Mouse (Mus musculus) hindbrain, embryonic 14.5 days (tissue): ENCODE measurements around the gene P3h3. TPM values are rescaled to one million over a fixed set of nuclear protein-coding genes. Genes with fewer than 3 reads are reported as not detected.
"Not testable (repeated sequence)": the region's sequence is repeated elsewhere in the genome, so short reads cannot be mapped to it uniquely, and the experiment has no call there.

ENCODE experiments used
- ATAC-seq: fragments of 200-750 bp; cut with Nextera tagmentation; 2 replicates; pipeline ENCODE4 v1.8.0; 2017; ENCODE audit warnings: moderate number of reproducible peaks, mild to moderate bottlenecking, moderate TSS enrichment, moderate library complexity; ENCODE audit not compliant: low FRiP score
- DNase-seq: peaks from one replicate; pipeline ENCODE4 v3.0.0-alpha.2; 2015; ENCODE audit warnings: low spot score
- H3K27ac ChIP-seq: fragments of 300-500 bp; sonication (generic); 2 replicates; pipeline ENCODE4 v1.5.1; 2014; ENCODE audit warnings: mild to moderate bottlenecking, moderate library complexity
- H3K27me3 ChIP-seq: fragments of 300-500 bp; sonication (generic); 2 replicates; pipeline ENCODE4 v1.6.1; 2014; ENCODE audit warnings: mild to moderate bottlenecking, low read length, mixed read lengths; ENCODE audit not compliant: control insufficient read depth, insufficient read depth
- H3K36me3 ChIP-seq: fragments of 300-500 bp; sonication (generic); replicated peaks from 2 replicates; pipeline ENCODE4 v1.6.1; 2014; ENCODE audit not compliant: control insufficient read depth, insufficient read depth
- H3K4me1 ChIP-seq: fragments of 300-500 bp; sonication (generic); replicated peaks from 2 replicates; pipeline ENCODE4 v1.6.1; 2014; ENCODE audit warnings: antibody characterized with exemption, low read length, mixed read lengths; ENCODE audit not compliant: control insufficient read depth, insufficient read depth
- H3K4me2 ChIP-seq: fragments of 300-500 bp; sonication (generic); replicated peaks from 2 replicates; pipeline ENCODE4 v1.6.1; 2014; ENCODE audit warnings: mild to moderate bottlenecking, moderate library complexity
- H3K4me3 ChIP-seq: fragments of 300-500 bp; sonication (generic); replicated peaks from 2 replicates; pipeline ENCODE4 v1.5.1; 2014; ENCODE audit warnings: mild to moderate bottlenecking, low read length
- H3K9ac ChIP-seq: fragments of 300-500 bp; sonication (generic); 2 replicates; pipeline ENCODE4 v1.6.1; 2014
- H3K9me3 ChIP-seq: fragments of 300-500 bp; sonication (generic); 2 replicates; pipeline ENCODE4 v1.6.1; 2016; ENCODE audit warnings: low read length; ENCODE audit not compliant: control insufficient read depth
- WGBS: fragments of 180-500 bp; shearing (Covaris S2); extraction: QIAGEN DNeasy Blood & Tissue Kit; methylation state at CpG from one replicate; pipeline ENCODE4 v1.1.7; 2014; 5-methylcytosine and 5-hydroxymethylcytosine counted together
- polyA plus RNA-seq: library from polyadenylated mRNA; unstranded; fragments of >200 nt; fragmentation: Nextera tagmentation; extraction: Ambion mirVana; gene quantifications from 2 replicates; pipeline ENCODE4 v1.2.1, GENCODE M21; 2014

The P3h3 gene
- polyA plus RNA-seq, 1 experiment from 2014 or later: 17.6 TPM

- no peak overlapping the region for H3K4me2 ChIP-seq
- H3K4me3 ChIP-seq: no peak overlapping the region
- no peak overlapping the region for H3K9ac ChIP-seq
- 78% methylated on average over 3 of the region's 3 CpGs for WGBS
- no peaks in the 10 kb centered on the region for H3K36me3 ChIP-seq
- no peaks in the 10 kb centered on the region for H3K27me3 ChIP-seq
- no peak for DNase-seq
- peaks cover 12% of the 10 kb centered on the region for H3K4me1 ChIP-seq
- no peak for ATAC-seq
- H3K27ac ChIP-seq: no peak overlapping the region
- no peaks in the 10 kb centered on the region for H3K9me3 ChIP-seq
These were observed 54.5 kb downstream of the P3h3 start for GRCm38 (mm10) chr6:124803061-124803460.

- H3K9ac ChIP-seq, H3K27me3 ChIP-seq, H3K4me3 ChIP-seq, H3K36me3 ChIP-seq, ATAC-seq, H3K4me2 ChIP-seq, H3K9me3 ChIP-seq, H3K27ac ChIP-seq, DNase-seq: not testable (repeated sequence)
- peaks cover 11% of the 10 kb centered on the region for H3K4me1 ChIP-seq
- 24% methylated on average over 4 of the region's 9 CpGs for WGBS
These were observed 55.2 kb downstream of the P3h3 start for GRCm38 (mm10) chr6:124802400-124802799.

- Histone ChIP-seq H3K4me1 (no peaks in the 10 kb centered on the region), H3K9me3 (no peaks in the 10 kb centered on the region), H3K27ac (no peak overlapping the region), H3K4me2 (no peak overlapping the region), H3K9ac (no peak overlapping the region), H3K27me3 (no peaks in the 10 kb centered on the region), H3K36me3 (no peaks in the 10 kb centered on the region), H3K4me3 (no peak overlapping the region)
- no peak for DNase-seq
- ATAC-seq: no peak
- WGBS: 86% methylated on average over 2 of the region's 2 CpGs
These were observed 61.4 kb downstream of the P3h3 start for GRCm38 (mm10) chr6:124796200-124796599.

GRCm38 (mm10) chr6:124795781-124796180 lies 61.8 kb downstream of the P3h3 start:
- H3K9me3 ChIP-seq: no peaks in the 10 kb centered on the region
- 73% methylated on average over 4 of the region's 4 CpGs for whole genome bisulfite sequencing
- no peak overlapping the region for H3K9ac ChIP-seq
- H3K4me1 ChIP-seq: no peaks in the 10 kb centered on the region
- no peak overlapping the region for H3K4me3 ChIP-seq
- ATAC-seq (no peak), DNase-seq (no peak)
- H3K27ac ChIP-seq: no peak overlapping the region
- no peak overlapping the region for H3K4me2 ChIP-seq
- no peaks in the 10 kb centered on the region for H3K27me3 ChIP-seq
- no peaks in the 10 kb centered on the region for H3K36me3 ChIP-seq

- 0 out of 2 replicates have a peak, but pooled peaks cover 3% of the 10 kb centered on the region for H3K4me1 ChIP-seq
- no peaks in the 10 kb centered on the region for H3K9me3 ChIP-seq
- H3K9ac ChIP-seq: no peak overlapping the region
- H3K27me3 ChIP-seq: no peaks in the 10 kb centered on the region
- no peaks in the 10 kb centered on the region for H3K36me3 ChIP-seq
- no peak overlapping the region for H3K4me2 ChIP-seq
- no peak for DNase-seq
- no peak overlapping the region for H3K27ac ChIP-seq
- H3K4me3 ChIP-seq: no peak overlapping the region
- ATAC-seq: no peak
- 89% methylated on average over 3 of the region's 3 CpGs for WGBS
These were observed 65.6 kb downstream of the P3h3 start for GRCm38 (mm10) chr6:124791911-124792310.

Other genes starting within 250 kb of the P3h3 start
- gene C1s2, start 221.7 kb downstream of the P3h3 start, polyA plus RNA-seq: 0.07 TPM in 1 of 2 replicates, not detected in the other
- 42.4 and 42.9 TPM in 2 replicates for gene Lpcat3, start 194.7 kb downstream of the P3h3 start, polyA plus RNA-seq
- gene Emg1, start 145.6 kb downstream of the P3h3 start, polyA plus RNA-seq: 91.4 and 94.1 TPM in 2 replicates
- gene Phb2, start 145.4 kb downstream of the P3h3 start, polyA plus RNA-seq: 241 and 242 TPM in 2 replicates
- 3.5 and 4.3 TPM in 2 replicates for gene Ptpn6, start 119.0 kb downstream of the P3h3 start, polyA plus RNA-seq
- 616 and 701 TPM in 2 replicates for gene Grcc10, start 116.4 kb downstream of the P3h3 start, polyA plus RNA-seq
- gene Gm45234, start 101.7 kb downstream of the P3h3 start, polyA plus RNA-seq: not detected in 2 replicates
- 25.9 and 26.0 TPM in 2 replicates for gene Atn1, start 101.2 kb downstream of the P3h3 start, polyA plus RNA-seq
- gene Eno2, start 88.1 kb downstream of the P3h3 start, polyA plus RNA-seq: 142 and 174 TPM in 2 replicates
- 3.7 and 6.4 TPM in 2 replicates for gene Lrrc23, start 78.0 kb downstream of the P3h3 start, polyA plus RNA-seq
- 5.2 and 6.6 TPM in 2 replicates for gene Spsb2, start 49.1 kb downstream of the P3h3 start, polyA plus RNA-seq
- 413 and 474 TPM in 2 replicates for gene Tpi1, start 43.5 kb downstream of the P3h3 start, polyA plus RNA-seq
- gene Usp5, start 28.3 kb downstream of the P3h3 start, polyA plus RNA-seq: 180 and 182 TPM in 2 replicates
- gene Cdca3, start 28.2 kb downstream of the P3h3 start, polyA plus RNA-seq: 29.3 and 36.2 TPM in 2 replicates
- 0.21 and 1.2 TPM in 2 replicates for gene Gnb3, start 17.5 kb downstream of the P3h3 start, polyA plus RNA-seq
- 16.6 and 17.6 TPM in 2 replicates for gene Gpr162, start 6.2 kb upstream of the P3h3 start, polyA plus RNA-seq
- gene Cd4, start 30.5 kb upstream of the P3h3 start, polyA plus RNA-seq: 0.27 and 0.35 TPM in 2 replicates
- gene Lag3, start 54.0 kb upstream of the P3h3 start, polyA plus RNA-seq: 2.1 and 2.8 TPM in 2 replicates
- gene Ptms, start 62.4 kb upstream of the P3h3 start, polyA plus RNA-seq: 674 and 707 TPM in 2 replicates
- 577 and 614 TPM in 2 replicates for gene Mlf2, start 73.6 kb upstream of the P3h3 start, polyA plus RNA-seq
- gene Cops7a, start 107.8 kb upstream of the P3h3 start, polyA plus RNA-seq: 92.4 and 93.1 TPM in 2 replicates
- gene Pianp, start 138.9 kb upstream of the P3h3 start, polyA plus RNA-seq: 47.8 and 53.8 TPM in 2 replicates
- 12.0 and 14.6 TPM in 2 replicates for gene Zfp384, start 151.4 kb upstream of the P3h3 start, polyA plus RNA-seq
- gene Ing4, start 182.0 kb upstream of the P3h3 start, polyA plus RNA-seq: 112 and 113 TPM in 2 replicates
- gene Acrbp, start 191.9 kb upstream of the P3h3 start, polyA plus RNA-seq: 17.1 and 18.7 TPM in 2 replicates
- gene Lpar5, start 210.2 kb upstream of the P3h3 start, polyA plus RNA-seq: 0.50 and 0.51 TPM in 2 replicates
- 68.5 and 78.0 TPM in 2 replicates for gene Chd4, start 238.2 kb upstream of the P3h3 start, polyA plus RNA-seq